Mouse (Mus musculus): ENCODE measurements around the gene Araf.
"Not testable (repeated sequence)": the region's sequence is repeated elsewhere in the genome, so short reads cannot be mapped to it uniquely, and the experiment has no call there.

Gene Araf

GRCm38 (mm10) chrX:20797681-20798080 lies at the start of gene Araf:
Gene Araf, plus strand, starts transcription at chrX:20797814.
- peak; percentile 21 for DNase-seq (ENCODE audit: low read depth, low spot score)

- no peak for DNase-seq (ENCODE audit: low read depth, low spot score)
Observed at GRCm38 (mm10) chrX:20748829-20749228, 48.8 kb upstream of the Araf start.

GRCm38 (mm10) chrX:20761201-20761600 lies 36.4 kb upstream of the Araf start:
- no peak for DNase-seq (ENCODE audit: low read depth, low spot score)

GRCm38 (mm10) chrX:20770697-20771381 lies 26.8 kb upstream of the Araf start:
- DNase-seq (ENCODE audit: low read depth, low spot score): peak; percentile 71

- no peak for DNase-seq (ENCODE audit: low read depth, low spot score)
Observed at GRCm38 (mm10) chrX:20771666-20772065, 25.9 kb upstream of the Araf start.

GRCm38 (mm10) chrX:20775271-20776016 lies 22.2 kb upstream of the Araf start:
- no peak for DNase-seq (ENCODE audit: low read depth, low spot score)

GRCm38 (mm10) chrX:20777619-20778018 lies 20.0 kb upstream of the Araf start:
- no peak for DNase-seq (ENCODE audit: low read depth, low spot score)

- no peak for DNase-seq (ENCODE audit: low read depth, low spot score)
Observed at GRCm38 (mm10) chrX:20787309-20787708, 10.3 kb upstream of the Araf start.

GRCm38 (mm10) chrX:20792417-20792816 lies 5.2 kb upstream of the Araf start:
- no peak for DNase-seq (ENCODE audit: low read depth, low spot score)

GRCm38 (mm10) chrX:20793230-20793629 lies 4.4 kb upstream of the Araf start:
- no peak for DNase-seq (ENCODE audit: low read depth, low spot score)

GRCm38 (mm10) chrX:20794229-20794628 lies 3.4 kb upstream of the Araf start:
- no peak for DNase-seq (ENCODE audit: low read depth, low spot score)

- DNase-seq (ENCODE audit: low read depth, low spot score): peak; percentile 88
Observed at GRCm38 (mm10) chrX:20798141-20798796, 655 bp downstream of the Araf start.

GRCm38 (mm10) chrX:20798797-20799147 lies 1.2 kb downstream of the Araf start:
- DNase-seq (ENCODE audit: low read depth, low spot score): no peak

- no peak for DNase-seq (ENCODE audit: low read depth, low spot score)
Observed at GRCm38 (mm10) chrX:20801456-20801855, 3.8 kb downstream of the Araf start.

- DNase-seq (ENCODE audit: low read depth, low spot score): not testable (repeated sequence)
Observed at GRCm38 (mm10) chrX:20804301-20804700, 6.7 kb downstream of the Araf start.

- no peak for DNase-seq (ENCODE audit: low read depth, low spot score)
Observed at GRCm38 (mm10) chrX:20806295-20806694, 8.7 kb downstream of the Araf start.

- no peak for DNase-seq (ENCODE audit: low read depth, low spot score)
Observed at GRCm38 (mm10) chrX:20816974-20817373, 19.4 kb downstream of the Araf start.

GRCm38 (mm10) chrX:20819204-20819628 lies 21.6 kb downstream of the Araf start:
- DNase-seq (ENCODE audit: low read depth, low spot score): peak; percentile 84

- DNase-seq (ENCODE audit: low read depth, low spot score): peak; percentile 43
Observed at GRCm38 (mm10) chrX:20819708-20820426, 22.3 kb downstream of the Araf start.

- peak; percentile 61 for DNase-seq (ENCODE audit: low read depth, low spot score)
Observed at GRCm38 (mm10) chrX:20828934-20829333, 31.3 kb downstream of the Araf start.

GRCm38 (mm10) chrX:20847232-20847631 lies 49.6 kb downstream of the Araf start:
- no peak for DNase-seq (ENCODE audit: low read depth, low spot score)

GRCm38 (mm10) chrX:20847816-20848215 lies 50.2 kb downstream of the Araf start:
- DNase-seq (ENCODE audit: low read depth, low spot score): no peak

All from mesoderm, embryonic 11.5 days (tissue).